Mouse (Mus musculus) MEL-GATA-1-ER (cell line): ENCODE results near the gene 2210016F16Rik.
"Not testable (repeated sequence)": the region's sequence is repeated elsewhere in the genome, so short reads cannot be mapped to it uniquely, and the experiment has no call there.

Source experiments
- DNase-seq: peaks from one replicate; pipeline ENCODE4 v3.0.0-alpha.2; 2012; ENCODE audit warnings: low read depth; ENCODE audit errors: extremely low read depth

2210016F16Rik gene

DNA sequence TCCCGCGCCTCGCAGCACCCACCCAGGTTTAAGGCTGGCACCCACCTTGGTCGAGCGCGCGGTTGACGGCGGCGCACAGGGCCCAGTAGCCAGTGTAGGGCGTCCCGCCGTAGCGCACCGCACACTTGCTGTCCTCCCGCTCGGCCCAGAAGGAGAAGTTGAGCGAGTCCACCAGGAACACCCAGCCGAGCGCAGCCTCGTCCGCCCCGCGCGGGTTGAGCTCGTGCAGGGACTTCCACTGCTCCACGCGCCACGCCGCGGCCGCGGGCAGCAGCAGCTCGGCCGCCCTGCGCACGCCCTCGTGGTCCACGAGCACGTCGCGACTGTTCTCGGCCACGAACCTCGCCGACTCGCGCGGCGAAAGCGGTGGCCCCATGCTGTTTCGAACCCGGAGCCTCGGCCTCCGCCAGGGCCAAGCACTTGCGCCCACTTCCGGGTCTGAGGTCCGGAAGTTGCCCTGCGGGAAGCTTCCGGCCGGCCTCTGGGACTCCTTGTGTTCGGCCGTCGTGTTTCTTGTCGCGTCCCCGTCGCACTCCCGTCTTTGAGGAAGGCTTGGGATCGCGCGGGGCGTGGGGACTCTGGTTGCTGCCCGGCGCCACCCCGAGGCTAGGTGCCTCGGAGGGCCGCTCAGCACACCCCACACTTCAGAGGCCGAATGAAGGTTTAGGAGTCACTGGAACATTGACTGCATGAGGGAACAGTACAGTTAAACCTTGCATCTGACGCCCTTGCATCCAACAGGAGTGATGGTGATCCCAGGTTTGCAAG, at the start of gene 2210016F16Rik:
Gene 2210016F16Rik (minus strand): TSS at position 447 of the 768 bp plus-strand sequence.
- DNase-seq, result no peak

DNA sequence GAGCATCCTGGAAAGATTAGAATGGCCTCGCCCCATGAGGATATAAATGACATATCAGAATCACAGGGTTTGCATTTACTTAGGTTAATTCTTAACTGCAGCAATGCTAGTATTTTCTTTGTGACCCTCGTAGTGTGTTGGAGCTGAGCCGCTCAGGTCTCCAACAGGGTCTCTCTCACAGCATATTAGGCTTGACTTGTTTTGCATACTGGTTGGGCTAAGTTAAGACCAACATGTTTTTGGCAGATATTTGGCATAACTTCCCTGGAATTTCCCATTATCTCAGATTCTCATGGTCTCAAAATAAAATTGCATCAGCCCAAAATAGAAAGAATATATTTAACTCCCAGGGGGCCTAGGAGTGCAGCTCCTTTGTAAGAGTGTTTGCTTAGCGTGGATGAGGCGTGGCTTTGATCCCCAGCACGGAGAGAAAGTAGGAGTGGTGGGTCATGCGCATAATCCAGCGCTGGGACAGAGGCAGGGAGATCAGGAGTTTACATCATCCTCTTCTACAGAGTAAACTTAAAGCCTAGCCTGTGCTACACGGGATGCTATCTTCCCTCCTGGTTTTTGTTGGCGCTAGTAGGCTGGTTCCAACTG, 38.1 kb upstream of the 2210016F16Rik start:
- DNase-seq, result no peak

GRCm38 (mm10) chr13:58422242-58422641, 37.2 kb upstream of the 2210016F16Rik start:
- DNase-seq, result no peak

GRCm38 (mm10) chr13:58421026-58421425, 36.0 kb upstream of the 2210016F16Rik start:
- no peak for DNase-seq

DNA sequence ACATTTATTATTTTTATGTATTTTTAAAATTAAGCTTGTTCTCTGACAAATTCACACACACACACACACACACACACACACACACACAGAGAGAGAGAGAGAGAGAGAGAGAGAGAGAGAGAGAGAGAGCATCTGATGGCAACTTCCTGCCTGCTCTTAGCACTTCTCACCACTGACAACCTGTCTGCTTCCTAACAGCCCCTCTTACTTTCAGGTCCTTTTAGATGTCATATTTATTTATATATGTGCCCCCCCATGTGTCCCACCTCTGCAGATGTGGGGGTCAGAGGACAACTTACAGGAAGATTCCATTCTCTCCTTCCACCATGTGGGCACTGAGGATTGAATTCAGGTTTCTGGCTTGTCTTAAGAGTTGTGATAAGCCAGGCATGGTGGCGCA, 34.2 kb upstream of the 2210016F16Rik start:
- DNase-seq, result no peak

- no peak for DNase-seq
Measured at GRCm38 (mm10) chr13:58418656-58419055, 33.6 kb upstream of the 2210016F16Rik start.

DNA sequence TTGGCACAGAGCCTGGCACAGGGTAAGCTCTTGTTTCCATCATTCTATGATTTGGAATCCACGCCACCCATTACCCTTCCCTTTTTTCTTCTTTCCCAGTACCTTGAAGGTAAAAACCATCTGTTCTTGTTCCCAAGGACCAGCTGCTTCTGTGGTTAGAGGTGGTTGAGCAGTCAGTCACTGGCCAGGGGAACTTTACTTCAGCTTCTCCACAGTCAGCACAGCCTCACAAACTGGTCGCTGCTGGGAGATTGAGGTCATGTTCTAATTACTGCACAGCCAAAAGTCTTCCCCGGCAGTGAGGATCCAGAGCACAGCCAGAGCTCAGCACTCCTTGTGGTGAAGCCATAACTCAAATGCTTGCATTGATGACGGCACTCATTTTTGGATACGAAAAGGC, 30.8 kb upstream of the 2210016F16Rik start:
- DNase-seq, result no peak

DNA sequence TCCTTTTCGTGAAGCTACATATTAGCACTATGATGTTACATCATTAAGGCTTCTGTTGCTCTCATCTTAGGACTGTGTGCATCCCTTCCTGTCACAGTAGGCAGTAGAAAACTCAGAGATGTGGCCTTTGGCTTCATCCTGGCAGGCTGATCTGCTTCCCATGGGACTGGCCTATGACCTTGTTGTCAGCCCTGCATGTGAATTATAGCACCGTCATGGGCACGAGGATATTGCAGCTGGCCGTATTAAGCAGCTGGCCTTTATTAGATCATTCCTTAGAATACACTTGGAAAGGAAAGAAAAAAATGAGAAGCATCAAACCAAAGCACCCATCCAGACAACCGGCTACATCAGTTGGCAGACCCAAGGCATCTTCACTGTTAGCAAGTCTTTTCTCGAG, 30.3 kb upstream of the 2210016F16Rik start:
- DNase-seq, result no peak

DNA sequence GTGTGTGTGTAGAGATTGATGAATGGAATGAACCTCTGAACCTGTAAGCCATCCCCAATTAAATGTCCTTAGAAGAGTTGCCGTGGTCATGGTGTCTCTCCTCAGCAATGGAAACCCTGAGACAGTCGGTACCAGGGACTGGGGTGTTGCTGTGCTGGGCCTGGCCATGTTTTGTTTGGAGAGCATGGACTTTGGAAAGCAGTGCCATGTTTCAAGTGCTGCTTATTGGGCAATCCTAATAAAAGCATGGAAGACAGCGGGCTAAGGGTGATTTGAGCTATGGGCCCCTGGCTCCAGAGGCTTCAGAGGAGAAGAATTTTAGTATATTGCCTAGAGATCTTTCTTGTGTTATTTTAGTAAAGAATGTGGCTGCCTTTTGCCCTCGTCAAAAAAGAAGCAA, 26.0 kb upstream of the 2210016F16Rik start:
- DNase-seq, result no peak

DNA sequence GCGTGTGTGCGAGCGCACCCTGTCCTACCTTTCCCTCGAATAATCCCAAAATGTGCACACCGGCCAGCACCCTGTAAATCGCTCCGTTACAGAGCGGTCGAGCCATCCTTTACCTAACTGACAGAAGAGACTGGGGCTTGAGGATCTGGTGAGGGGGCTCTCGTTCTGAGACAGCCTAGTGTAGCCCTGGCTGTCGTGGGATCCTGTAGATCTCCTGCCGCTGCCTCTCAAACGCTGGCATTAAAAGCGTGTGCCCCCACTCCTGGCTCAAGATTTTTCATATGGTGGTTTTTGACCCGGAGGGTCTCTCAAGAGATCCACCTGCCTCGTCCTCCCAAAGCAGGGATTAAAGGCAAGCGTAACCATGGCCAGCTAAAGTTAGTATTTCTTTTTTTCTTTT, 18.2 kb upstream of the 2210016F16Rik start, which contains the start of gene Hnrnpk:
Gene Hnrnpk (minus strand): TSS at position 101 of the 400 bp plus-strand sequence.
- DNase-seq, result not testable (repeated sequence)

- no peak for DNase-seq
Measured at GRCm38 (mm10) chr13:58402744-58403110, 17.7 kb upstream of the 2210016F16Rik start.

DNA sequence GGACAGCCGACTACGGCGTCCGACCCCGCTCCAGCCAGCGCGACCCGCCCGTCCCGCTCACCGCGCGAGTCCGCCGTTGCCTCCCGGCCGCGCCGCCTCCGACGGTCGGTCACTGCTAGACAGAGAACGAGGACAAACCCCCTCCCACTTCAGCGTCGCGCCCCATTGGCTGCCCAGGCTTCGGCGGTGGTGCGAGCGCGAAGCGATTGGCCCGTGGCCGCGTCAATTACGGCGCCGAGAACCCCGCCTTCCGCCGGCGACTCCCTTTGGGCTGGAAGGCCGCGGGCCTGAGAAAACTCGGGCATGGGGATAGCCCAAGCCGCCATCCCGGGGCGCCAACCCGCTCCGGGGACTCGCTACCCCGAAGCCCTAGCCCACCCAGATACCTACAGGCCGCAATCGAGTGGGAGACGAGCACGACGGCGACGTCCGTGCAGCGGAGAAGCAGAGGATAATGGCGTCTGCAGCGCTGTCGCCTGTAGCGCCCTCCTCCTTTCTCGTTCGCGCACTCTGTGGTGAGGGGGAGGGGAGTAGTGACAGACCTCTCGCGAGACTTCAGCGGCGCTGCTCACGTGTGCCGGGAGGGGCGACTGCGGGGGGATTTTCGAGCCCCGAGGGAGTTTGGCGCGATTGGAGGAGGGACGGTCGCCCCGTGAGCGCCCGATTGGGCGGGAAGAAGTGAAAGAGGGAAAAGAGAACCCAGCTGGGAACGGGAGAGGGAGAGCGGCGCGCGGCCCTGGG, 17.1 kb upstream of the 2210016F16Rik start, which contains the start of gene Rmi1:
Gene Rmi1 (plus strand): TSS at position 246 of the 741 bp plus-strand sequence.
- DNase-seq, result peak; percentile 93

GRCm38 (mm10) chr13:58401135-58402002, 16.3 kb upstream of the 2210016F16Rik start:
- DNase-seq, result no peak

- DNase-seq, result no peak
Measured at GRCm38 (mm10) chr13:58400576-58400975, 15.6 kb upstream of the 2210016F16Rik start.

DNA sequence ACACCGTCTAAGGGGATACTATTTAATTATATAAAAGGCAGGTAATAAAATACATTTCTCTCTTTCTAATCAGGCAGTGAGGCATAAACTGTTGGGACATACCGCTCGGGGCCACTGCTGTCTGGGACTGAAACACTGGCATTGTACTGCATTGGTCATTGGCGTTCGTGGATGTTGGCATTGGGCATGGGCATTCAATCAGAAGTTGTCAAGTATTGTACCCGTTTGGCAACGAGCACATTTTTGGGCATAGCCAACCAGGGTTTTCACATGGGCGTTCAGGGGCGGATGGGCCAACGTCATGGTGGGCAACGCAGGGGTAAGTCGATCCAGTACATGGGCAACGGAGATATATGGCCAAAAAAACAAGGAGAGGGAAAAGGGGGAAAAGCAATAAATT, 12.6 kb upstream of the 2210016F16Rik start:
- no peak for DNase-seq

DNA sequence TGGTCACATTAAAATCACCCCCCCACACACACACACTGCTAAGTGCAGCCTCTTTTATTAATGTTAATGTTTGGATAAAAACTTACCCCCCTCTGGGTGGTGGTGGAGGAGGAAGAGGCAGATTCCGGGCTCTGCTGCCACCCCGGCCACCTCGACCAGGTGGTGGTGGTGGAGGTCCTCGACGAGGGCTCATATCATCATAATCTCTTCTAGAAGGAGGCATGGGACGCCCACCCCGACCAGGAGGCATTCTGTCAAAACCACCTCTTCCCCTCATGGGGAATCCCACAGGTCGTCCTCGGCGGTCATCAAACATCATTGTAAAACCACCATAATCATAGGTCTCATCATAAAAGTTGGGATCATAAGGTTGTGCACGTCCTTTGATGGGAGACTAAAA, 9.4 kb upstream of the 2210016F16Rik start:
- not testable (repeated sequence) for DNase-seq

- no peak for DNase-seq
Measured at GRCm38 (mm10) chr13:58389324-58389951, 4.4 kb upstream of the 2210016F16Rik start.

DNA sequence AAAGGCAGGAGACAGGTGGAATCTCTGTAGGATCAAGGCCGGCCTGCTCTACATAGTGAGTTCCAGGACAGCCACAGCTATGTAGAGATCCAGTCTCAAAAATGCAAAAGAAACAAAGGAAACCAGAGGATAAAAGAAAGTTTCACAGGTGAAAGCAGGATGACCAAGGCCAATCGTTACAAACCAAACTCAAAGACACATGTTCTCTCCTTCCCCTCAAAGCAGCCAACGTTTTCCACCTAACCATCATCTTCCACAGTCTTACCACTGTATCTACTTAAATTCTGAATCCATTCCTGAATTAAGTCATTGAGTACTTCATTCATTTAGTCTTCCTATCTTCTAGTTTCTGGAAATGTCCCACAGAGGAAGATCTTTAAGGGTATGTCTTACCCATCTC, 3.4 kb upstream of the 2210016F16Rik start:
- no peak for DNase-seq

- no peak for DNase-seq
Measured at GRCm38 (mm10) chr13:58387948-58388347, 2.9 kb upstream of the 2210016F16Rik start.

- DNase-seq, result no peak
Measured at GRCm38 (mm10) chr13:58385547-58385920, 509 bp upstream of the 2210016F16Rik start.

GRCm38 (mm10) chr13:58384371-58384770, 654 bp downstream of the 2210016F16Rik start:
- DNase-seq, result no peak
